Mouse (Mus musculus): ENCODE measurements around the gene Sult2b1. TPM values are rescaled to one million over a fixed set of nuclear protein-coding genes. Genes with fewer than 3 reads are reported as not detected.

Sult2b1 gene
- polyA plus RNA-seq, 2 experiments: 0.35 to 0.43 TPM

GRCm38 (mm10) chr7:45681046-45681736, 103.3 kb downstream of the Sult2b1 start:
- DNase-seq (ENCODE audit: low read depth in 3 of 3, low spot score in 3 of 3): no peak
- Histone ChIP-seq H3K27me3 (ENCODE audit: control insufficient read depth, insufficient read depth, low read length) (no peaks in the 10 kb centered on the region), H3K27ac (no peak overlapping the region), H3K4me1 (replicated peaks; ENCODE audit: control insufficient read depth in 2 of 2, insufficient read depth in 2 of 2, low read length in 1 of 2) (peaks cover 3 to 10% of the 10 kb centered on the region in 2 experiments; a peak in 2 of 4 replicates), H3K4me2 (ENCODE audit: low read depth) (no peak overlapping the region), H3K9ac (replicated peaks) (no peak overlapping the region), H3K36me3 (replicated peaks; ENCODE audit: control insufficient read depth, insufficient read depth, low read depth) (no peaks in the 10 kb centered on the region), H3K4me3 (ENCODE audit: insufficient read depth in 1 of 2, low read depth in 2 of 2, low read length in 2 of 2) (no peak overlapping the region), H3K9me3 (ENCODE audit: control insufficient read depth, low read length) (no peaks in the 10 kb centered on the region)
- WGBS (ENCODE audit: insufficient replicate concordance): 42% methylated on average over 8 of the region's 8 CpGs
- no peak for ATAC-seq (ENCODE audit: insufficient read depth)
- TF ChIP-seq EP300 (IDR thresholded peaks at IDR 0.05; ENCODE audit: low read depth) (no peak), CTCF (IDR thresholded peaks at IDR 0.05; ENCODE audit: low read depth) (no peak)

Other genes starting within 250 kb of the Sult2b1 start
- 0.95 and 2.1 TPM in 2 replicates for gene Hsd17b14, start 229.8 kb downstream of the Sult2b1 start, polyA plus RNA-seq (2012; rRNA removed)
- gene Hsd17b14, start 229.8 kb downstream of the Sult2b1 start, polyA plus RNA-seq (2014; fragmentation: Nextera tagmentation; extraction: Ambion mirVana): 1.2 and 2.5 TPM in 2 replicates
- 38.8 and 40.6 TPM in 2 replicates for gene Bcat2, start 214.5 kb downstream of the Sult2b1 start, polyA plus RNA-seq (2012; rRNA removed)
- 35.9 and 39.4 TPM in 2 replicates for gene Bcat2, start 214.5 kb downstream of the Sult2b1 start, polyA plus RNA-seq (2014; fragmentation: Nextera tagmentation; extraction: Ambion mirVana)
- gene Fgf21, start 169.2 kb downstream of the Sult2b1 start, polyA plus RNA-seq (2012; rRNA removed): not detected in 2 replicates
- not detected in 2 replicates for gene Fgf21, start 169.2 kb downstream of the Sult2b1 start, polyA plus RNA-seq (2014; fragmentation: Nextera tagmentation; extraction: Ambion mirVana)
- not detected in 2 replicates for gene Fut1, start 167.4 kb downstream of the Sult2b1 start, polyA plus RNA-seq (2012; rRNA removed)
- gene Fut1, start 167.4 kb downstream of the Sult2b1 start, polyA plus RNA-seq (2014; fragmentation: Nextera tagmentation; extraction: Ambion mirVana): not detected in 2 replicates
- 0.10 and 0.15 TPM in 2 replicates for gene Izumo1, start 162.9 kb downstream of the Sult2b1 start, polyA plus RNA-seq (2012; rRNA removed)
- 0.09 TPM in 1 of 2 replicates, not detected in the other for gene Izumo1, start 162.9 kb downstream of the Sult2b1 start, polyA plus RNA-seq (2014; fragmentation: Nextera tagmentation; extraction: Ambion mirVana)
- gene Rasip1, start 157.2 kb downstream of the Sult2b1 start, polyA plus RNA-seq (2012; rRNA removed): 2.2 and 2.6 TPM in 2 replicates
- 1.3 and 2.6 TPM in 2 replicates for gene Rasip1, start 157.2 kb downstream of the Sult2b1 start, polyA plus RNA-seq (2014; fragmentation: Nextera tagmentation; extraction: Ambion mirVana)
- 0.25 and 0.56 TPM in 2 replicates for gene Mamstr, start 144.7 kb downstream of the Sult2b1 start, polyA plus RNA-seq (2012; rRNA removed)
- gene Mamstr, start 144.7 kb downstream of the Sult2b1 start, polyA plus RNA-seq (2014; fragmentation: Nextera tagmentation; extraction: Ambion mirVana): 0.18 TPM in 1 of 2 replicates, not detected in the other
- gene Fut2, start 118.3 kb downstream of the Sult2b1 start, polyA plus RNA-seq (2012; rRNA removed): 0.17 TPM in 1 of 2 replicates, not detected in the other
- not detected in 2 replicates for gene Fut2, start 118.3 kb downstream of the Sult2b1 start, polyA plus RNA-seq (2014; fragmentation: Nextera tagmentation; extraction: Ambion mirVana)
- gene Ntn5, start 100.6 kb downstream of the Sult2b1 start, polyA plus RNA-seq (2012; rRNA removed): 0.04 TPM in 1 of 2 replicates, not detected in the other
- not detected in 2 replicates for gene Ntn5, start 100.6 kb downstream of the Sult2b1 start, polyA plus RNA-seq (2014; fragmentation: Nextera tagmentation; extraction: Ambion mirVana)
- 0.02 and 0.03 TPM in 2 replicates for gene Sec1, start 90.3 kb downstream of the Sult2b1 start, polyA plus RNA-seq (2012; rRNA removed)
- not detected in 2 replicates for gene Sec1, start 90.3 kb downstream of the Sult2b1 start, polyA plus RNA-seq (2014; fragmentation: Nextera tagmentation; extraction: Ambion mirVana)
- 0.23 and 0.58 TPM in 2 replicates for gene Car11, start 84.8 kb downstream of the Sult2b1 start, polyA plus RNA-seq (2012; rRNA removed)
- gene Car11, start 84.8 kb downstream of the Sult2b1 start, polyA plus RNA-seq (2014; fragmentation: Nextera tagmentation; extraction: Ambion mirVana): 0.42 and 0.44 TPM in 2 replicates
- 0.69 and 0.80 TPM in 2 replicates for gene Dbp, start 79.6 kb downstream of the Sult2b1 start, polyA plus RNA-seq (2012; rRNA removed)
- 0.51 and 0.54 TPM in 2 replicates for gene Dbp, start 79.6 kb downstream of the Sult2b1 start, polyA plus RNA-seq (2014; fragmentation: Nextera tagmentation; extraction: Ambion mirVana)
- 499 and 605 TPM in 2 replicates for gene Rpl18, start 69.2 kb downstream of the Sult2b1 start, polyA plus RNA-seq (2012; rRNA removed)
- gene Rpl18, start 69.2 kb downstream of the Sult2b1 start, polyA plus RNA-seq (2014; fragmentation: Nextera tagmentation; extraction: Ambion mirVana): 832 and 846 TPM in 2 replicates
- gene Sphk2, start 66.7 kb downstream of the Sult2b1 start, polyA plus RNA-seq (2012; rRNA removed): 7.6 and 9.1 TPM in 2 replicates
- gene Sphk2, start 66.7 kb downstream of the Sult2b1 start, polyA plus RNA-seq (2014; fragmentation: Nextera tagmentation; extraction: Ambion mirVana): 5.8 and 9.0 TPM in 2 replicates
- gene Fam83e, start 63.5 kb downstream of the Sult2b1 start, polyA plus RNA-seq (2012; rRNA removed): 0.31 and 0.32 TPM in 2 replicates
- 0.14 and 0.32 TPM in 2 replicates for gene Fam83e, start 63.5 kb downstream of the Sult2b1 start, polyA plus RNA-seq (2014; fragmentation: Nextera tagmentation; extraction: Ambion mirVana)
- not detected in 2 replicates for gene Spaca4, start 58.9 kb downstream of the Sult2b1 start, polyA plus RNA-seq (2012; rRNA removed)
- not detected in 2 replicates for gene Spaca4, start 58.9 kb downstream of the Sult2b1 start, polyA plus RNA-seq (2014; fragmentation: Nextera tagmentation; extraction: Ambion mirVana)
- 0.18 and 0.48 TPM in 2 replicates for gene Lmtk3, start 931 bp downstream of the Sult2b1 start, polyA plus RNA-seq (2012; rRNA removed)
- gene Lmtk3, start 931 bp downstream of the Sult2b1 start, polyA plus RNA-seq (2014; fragmentation: Nextera tagmentation; extraction: Ambion mirVana): not detected in 2 replicates
- 14.5 and 19.4 TPM in 2 replicates for gene Cyth2, start 29.9 kb upstream of the Sult2b1 start, polyA plus RNA-seq (2012; rRNA removed)
- gene Cyth2, start 29.9 kb upstream of the Sult2b1 start, polyA plus RNA-seq (2014; fragmentation: Nextera tagmentation; extraction: Ambion mirVana): 23.0 and 26.5 TPM in 2 replicates
- gene Kcnj14, start 40.1 kb upstream of the Sult2b1 start, polyA plus RNA-seq (2012; rRNA removed): 0.06 and 0.11 TPM in 2 replicates
- gene Kcnj14, start 40.1 kb upstream of the Sult2b1 start, polyA plus RNA-seq (2014; fragmentation: Nextera tagmentation; extraction: Ambion mirVana): 0.06 and 0.19 TPM in 2 replicates
- gene Grwd1, start 46.3 kb upstream of the Sult2b1 start, polyA plus RNA-seq (2012; rRNA removed): 11.2 and 12.8 TPM in 2 replicates
- 23.0 and 23.7 TPM in 2 replicates for gene Grwd1, start 46.3 kb upstream of the Sult2b1 start, polyA plus RNA-seq (2014; fragmentation: Nextera tagmentation; extraction: Ambion mirVana)
- 53.9 and 74.6 TPM in 2 replicates for gene Kdelr1, start 88.1 kb upstream of the Sult2b1 start, polyA plus RNA-seq (2012; rRNA removed)
- 33.9 and 34.8 TPM in 2 replicates for gene Kdelr1, start 88.1 kb upstream of the Sult2b1 start, polyA plus RNA-seq (2014; fragmentation: Nextera tagmentation; extraction: Ambion mirVana)
- 0.11 and 0.13 TPM in 2 replicates for gene Grin2d, start 93.7 kb upstream of the Sult2b1 start, polyA plus RNA-seq (2012; rRNA removed)
- 0.01 TPM in 1 of 2 replicates, not detected in the other for gene Grin2d, start 93.7 kb upstream of the Sult2b1 start, polyA plus RNA-seq (2014; fragmentation: Nextera tagmentation; extraction: Ambion mirVana)
- 0.86 and 1.2 TPM in 2 replicates for gene Syngr4, start 112.0 kb upstream of the Sult2b1 start, polyA plus RNA-seq (2012; rRNA removed)
- 1.2 and 1.3 TPM in 2 replicates for gene Syngr4, start 112.0 kb upstream of the Sult2b1 start, polyA plus RNA-seq (2014; fragmentation: Nextera tagmentation; extraction: Ambion mirVana)
- gene Tmem143, start 112.3 kb upstream of the Sult2b1 start, polyA plus RNA-seq (2012; rRNA removed): 8.6 and 10.2 TPM in 2 replicates
- gene Tmem143, start 112.3 kb upstream of the Sult2b1 start, polyA plus RNA-seq (2014; fragmentation: Nextera tagmentation; extraction: Ambion mirVana): 2.4 and 2.7 TPM in 2 replicates
- gene Emp3, start 136.7 kb upstream of the Sult2b1 start, polyA plus RNA-seq (2012; rRNA removed): 29.0 and 39.6 TPM in 2 replicates
- 54.9 and 61.8 TPM in 2 replicates for gene Emp3, start 136.7 kb upstream of the Sult2b1 start, polyA plus RNA-seq (2014; fragmentation: Nextera tagmentation; extraction: Ambion mirVana)
- gene Ccdc114, start 139.4 kb upstream of the Sult2b1 start, polyA plus RNA-seq (2012; rRNA removed): 0.96 and 1.0 TPM in 2 replicates
- gene Ccdc114, start 139.4 kb upstream of the Sult2b1 start, polyA plus RNA-seq (2014; fragmentation: Nextera tagmentation; extraction: Ambion mirVana): 0.82 and 1.2 TPM in 2 replicates
- 12.0 and 12.4 TPM in 2 replicates for gene Abcc6, start 245.6 kb upstream of the Sult2b1 start, polyA plus RNA-seq (2012; rRNA removed)
- gene Abcc6, start 245.6 kb upstream of the Sult2b1 start, polyA plus RNA-seq (2014; fragmentation: Nextera tagmentation; extraction: Ambion mirVana): 4.1 and 7.8 TPM in 2 replicates
- 13.6 and 17.0 TPM in 2 replicates for gene Nomo1, start 249.0 kb upstream of the Sult2b1 start, polyA plus RNA-seq (2012; rRNA removed)
- 12.9 and 14.9 TPM in 2 replicates for gene Nomo1, start 249.0 kb upstream of the Sult2b1 start, polyA plus RNA-seq (2014; fragmentation: Nextera tagmentation; extraction: Ambion mirVana)